Mouse (Mus musculus): ENCODE measurements around the gene Slc25a41. TPM values are rescaled to one million over a fixed set of nuclear protein-coding genes. Genes with fewer than 3 reads are reported as not detected.
A peak's percentile ranks its signal among the peaks of the same experiment; 100 is the strongest.
"Not testable (repeated sequence)": the region's sequence is repeated elsewhere in the genome, so short reads cannot be mapped to it uniquely, and the experiment has no call there.

The Slc25a41 gene
- not detected for total RNA-seq (2021)

DNA sequence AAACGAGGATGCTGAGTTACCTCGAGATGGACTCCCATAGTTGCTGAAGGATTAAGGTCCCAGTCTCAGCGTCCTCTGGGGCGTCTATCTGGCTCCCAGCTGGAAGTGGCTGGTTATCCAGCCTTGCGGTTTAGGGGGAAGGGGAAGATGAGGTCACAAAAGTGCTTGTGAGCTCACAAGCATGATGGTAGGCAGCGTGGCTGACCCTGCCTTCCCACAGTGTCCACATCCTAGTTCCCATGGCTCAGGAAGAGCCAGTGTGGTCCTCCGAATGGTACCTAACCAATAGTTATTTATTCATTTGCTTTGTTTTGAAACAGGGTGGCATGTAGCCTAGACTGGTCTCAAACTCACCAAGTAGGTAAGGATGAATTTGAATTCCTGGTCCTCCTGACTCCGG, at the start of gene Slc25a41:
TSS of gene Slc25a41 (minus strand) at position 101 of the 400 bp plus-strand sequence.
- DNase-seq, result no peak

DNA sequence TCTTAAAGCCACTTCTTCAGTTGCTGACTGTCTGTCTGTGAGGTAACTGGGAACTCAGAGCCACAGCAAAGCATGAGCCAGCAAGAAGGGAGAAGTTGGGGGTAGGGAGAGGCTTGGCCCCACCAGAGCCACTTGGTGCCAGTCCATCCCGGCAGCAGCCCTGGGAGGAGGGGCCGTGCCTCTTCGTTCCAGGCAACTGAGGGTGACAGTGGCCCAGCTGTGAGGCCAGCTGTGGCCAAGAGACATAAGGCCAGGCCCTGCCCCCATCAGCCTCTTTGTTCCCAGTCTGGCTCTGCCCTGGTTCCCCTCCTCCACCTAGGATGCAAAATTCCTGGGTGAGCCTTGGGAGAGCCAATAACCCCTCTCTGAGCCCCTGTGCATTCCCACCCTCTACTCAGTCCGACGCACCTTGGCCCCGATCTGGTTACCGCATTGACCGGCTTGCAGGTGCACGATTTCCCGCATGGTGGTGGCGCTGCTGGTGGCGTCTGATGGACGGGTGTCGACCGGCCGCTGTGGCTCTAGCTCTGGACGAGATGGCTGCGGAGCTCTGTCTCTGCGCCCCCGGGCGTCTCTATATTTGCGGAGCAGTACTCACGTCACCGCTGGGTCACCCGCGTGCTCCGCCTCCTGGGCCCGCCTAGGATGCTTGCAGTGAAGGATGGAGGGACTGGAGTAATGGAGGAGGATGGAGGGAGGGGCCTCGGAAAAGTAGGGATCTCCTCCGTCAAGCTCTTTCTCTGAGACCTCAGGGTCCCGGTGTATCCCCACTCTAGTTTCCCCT, 45.8 kb upstream of the Slc25a41 start, which contains the start of gene Tubb4a:
TSS of gene Tubb4a (minus strand) at position 734 of the 784 bp plus-strand sequence.
- peak; percentile 84 to 86 for DNase-seq

DNA sequence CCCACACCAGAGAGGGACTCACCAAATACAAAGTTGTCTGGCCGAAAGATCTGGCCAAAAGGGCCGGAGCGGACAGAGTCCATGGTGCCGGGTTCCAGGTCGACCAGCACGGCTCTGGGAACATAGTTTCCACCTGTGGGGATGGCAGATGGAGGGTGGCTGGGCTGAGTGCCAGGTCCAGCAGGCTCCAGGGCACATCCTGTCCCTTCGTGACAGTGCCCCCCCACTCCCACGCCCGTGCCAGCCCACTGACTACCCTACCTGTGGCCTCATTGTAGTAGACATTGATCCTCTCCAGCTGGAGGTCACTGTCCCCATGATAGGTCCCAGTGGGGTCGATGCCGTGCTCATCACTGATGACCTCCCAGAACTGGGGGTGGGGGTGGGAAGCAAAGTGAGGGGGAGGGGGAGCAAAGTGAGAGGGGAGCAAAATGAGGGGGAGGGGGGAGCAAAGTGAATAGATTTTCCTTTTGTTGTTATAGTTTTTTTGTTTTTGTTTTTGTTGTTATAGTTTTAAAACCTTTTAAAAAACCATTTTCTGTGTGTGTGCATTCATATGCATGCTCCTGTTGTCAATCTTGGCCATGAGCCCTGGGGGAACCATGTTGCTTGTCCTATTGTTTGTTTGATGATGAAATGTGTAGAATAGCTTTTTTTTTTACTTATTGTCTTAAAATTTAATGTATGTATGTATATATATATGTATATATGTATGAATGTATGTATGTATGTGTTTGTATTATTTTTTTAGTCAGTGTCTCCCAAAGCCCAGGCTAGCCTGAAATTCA, 44.7 kb upstream of the Slc25a41 start:
- DNase-seq, result no peak

- no peak for DNase-seq
These were observed 41.0 kb upstream of the Slc25a41 start for GRCm38 (mm10) chr17:57082481-57082880.

- DNase-seq, result no peak
These were observed 39.9 kb upstream of the Slc25a41 start for GRCm38 (mm10) chr17:57081234-57081842.

- no peak for DNase-seq
These were observed 38.5 kb upstream of the Slc25a41 start for GRCm38 (mm10) chr17:57079919-57080318.

DNA sequence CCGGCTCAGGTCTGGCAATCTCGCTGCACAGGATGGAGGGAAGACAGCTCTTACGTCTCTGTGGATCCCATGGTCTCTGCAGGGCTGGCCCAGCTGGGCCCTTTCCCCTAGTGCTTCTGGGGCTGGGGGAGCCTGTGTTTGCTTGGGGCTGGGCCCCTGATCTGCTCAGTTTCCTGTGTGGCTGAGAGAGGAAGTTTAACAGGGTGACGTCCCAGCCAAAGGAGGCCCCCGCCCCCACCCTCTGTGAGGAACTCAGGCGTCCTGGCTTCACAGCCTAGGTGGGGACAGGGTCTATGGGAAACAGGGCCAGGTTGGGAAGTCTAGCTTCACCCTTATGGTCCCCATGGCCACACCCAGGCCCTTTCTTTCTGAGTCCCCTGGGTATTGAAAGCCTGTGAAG, 36.9 kb upstream of the Slc25a41 start, which contains the start of gene Dennd1c:
TSS of gene Dennd1c (minus strand) at position 179 of the 400 bp plus-strand sequence.
- no peak for DNase-seq

- DNase-seq, result no peak
These were observed 35.5 kb upstream of the Slc25a41 start for GRCm38 (mm10) chr17:57076916-57077315.

- no peak for DNase-seq
These were observed 29.2 kb upstream of the Slc25a41 start for GRCm38 (mm10) chr17:57070699-57071098.

DNA sequence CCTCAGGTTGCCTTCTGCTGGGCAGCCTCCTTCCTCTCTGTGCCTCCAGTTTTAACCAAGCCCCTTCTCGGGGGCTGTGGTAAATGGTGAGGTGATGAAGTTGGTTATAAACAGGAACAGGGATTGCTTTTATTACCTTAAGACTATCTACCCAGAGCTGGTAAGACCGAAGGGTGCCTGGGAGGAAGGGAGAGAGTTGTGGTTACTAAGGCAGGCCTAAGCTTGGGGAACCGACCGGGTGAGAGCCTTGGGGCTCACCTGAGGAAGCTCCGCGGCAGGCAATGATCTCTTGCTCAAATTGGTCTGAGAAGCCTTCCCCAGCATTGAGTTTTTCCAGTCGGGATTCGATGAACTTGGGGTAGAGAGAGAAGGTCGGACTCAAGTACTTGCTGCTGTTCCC, 28.8 kb upstream of the Slc25a41 start:
- DNase-seq, result no peak

GRCm38 (mm10) chr17:57066908-57067307, 25.5 kb upstream of the Slc25a41 start:
- DNase-seq, result no peak

DNA sequence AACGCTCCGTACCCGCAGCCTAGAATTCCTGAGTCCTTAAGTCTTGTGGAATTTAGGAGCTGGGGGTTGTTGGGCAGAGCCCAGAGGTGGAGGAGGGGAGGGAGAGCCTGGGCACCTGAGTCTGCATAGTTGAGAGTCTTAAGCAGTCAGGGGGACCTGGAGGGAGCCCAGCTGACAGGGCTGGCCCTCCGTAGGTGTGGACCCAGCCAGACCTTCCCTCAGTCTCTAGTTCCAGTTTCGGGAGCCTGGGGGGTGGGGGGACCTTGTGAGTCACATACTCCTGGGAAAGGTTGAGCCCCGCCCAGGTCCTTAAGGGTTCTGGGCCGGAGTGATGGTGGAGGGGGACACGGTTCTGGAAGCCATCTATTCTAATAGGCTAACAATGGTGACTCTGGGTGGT, 21.6 kb upstream of the Slc25a41 start:
- no peak for DNase-seq

DNA sequence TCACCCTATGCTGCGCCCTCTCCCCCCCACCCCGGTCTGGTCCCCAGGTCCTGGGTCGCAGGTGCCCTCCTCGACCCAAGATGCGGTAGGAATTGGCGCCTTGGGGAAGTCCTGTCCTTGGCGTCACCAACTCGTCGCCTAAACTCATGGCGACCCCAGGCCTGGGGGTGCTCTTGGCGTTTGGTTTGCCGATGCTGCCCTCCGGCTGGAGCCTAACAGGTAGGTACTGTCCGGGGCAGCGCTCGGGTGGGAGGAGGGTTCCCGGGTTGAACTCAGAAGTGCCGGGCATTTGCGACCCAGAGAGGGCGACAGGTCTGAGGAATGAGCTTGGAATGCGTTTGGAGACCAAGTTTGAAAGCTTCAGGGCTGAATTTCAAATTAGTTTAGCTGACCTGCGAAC, 21.1 kb upstream of the Slc25a41 start:
- no peak for DNase-seq

- DNase-seq, result no peak
These were observed 20.6 kb upstream of the Slc25a41 start for GRCm38 (mm10) chr17:57062011-57062521.

- DNase-seq, result no peak
These were observed 19.6 kb upstream of the Slc25a41 start for GRCm38 (mm10) chr17:57061069-57061468.

- peak; percentile 95 to 96 for DNase-seq
These were observed 18.9 kb upstream of the Slc25a41 start for GRCm38 (mm10) chr17:57060231-57060801.

GRCm38 (mm10) chr17:57059486-57059977, 18.1 kb upstream of the Slc25a41 start, which contains the start of gene Slc25a23:
Gene Slc25a23 (minus strand): TSS chr17:57059863.
- peak; percentile 73 to 77 for DNase-seq

DNA sequence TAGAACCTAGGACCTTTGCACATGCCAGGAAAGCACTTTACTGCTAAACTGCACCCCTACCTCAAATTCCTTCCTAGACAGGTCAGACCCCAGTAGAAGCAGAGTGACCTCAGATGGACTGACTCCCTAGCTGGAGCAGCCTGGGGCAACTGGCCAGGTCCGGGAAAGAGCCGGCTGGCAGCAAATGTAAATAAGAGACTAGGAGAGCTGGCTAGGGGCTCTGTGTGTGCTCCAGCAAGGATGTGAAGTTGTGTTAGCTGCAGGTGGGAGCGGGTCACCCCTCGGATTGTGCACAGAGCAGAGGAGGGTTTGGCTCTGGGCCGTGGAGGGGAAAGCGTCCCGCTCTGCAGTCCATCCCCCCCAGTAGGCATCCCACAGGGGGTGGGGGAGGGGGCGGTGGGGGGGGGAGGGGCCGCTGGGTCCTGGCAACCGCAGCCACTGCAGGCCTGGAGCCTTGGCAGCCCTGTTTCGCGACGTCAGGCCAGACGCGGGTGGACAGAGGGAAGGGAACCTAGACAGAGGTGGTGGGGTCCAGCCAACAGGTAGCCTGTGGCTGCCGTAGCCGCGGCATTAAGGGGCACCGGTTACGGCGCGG, 17.5 kb upstream of the Slc25a41 start, which contains the start of gene Crb3:
TSS of gene Crb3 (plus strand) at position 215 of the 595 bp plus-strand sequence.
- peak; percentile 25 to 31 for DNase-seq

- no peak for DNase-seq
These were observed 14.8 kb upstream of the Slc25a41 start for GRCm38 (mm10) chr17:57056246-57056645.

- DNase-seq, result not testable (repeated sequence)
These were observed 10.2 kb upstream of the Slc25a41 start for GRCm38 (mm10) chr17:57051679-57052078.

- DNase-seq, result no peak
These were observed 7.4 kb upstream of the Slc25a41 start for GRCm38 (mm10) chr17:57048816-57049215.

- DNase-seq, result no peak
These were observed 6.0 kb upstream of the Slc25a41 start for GRCm38 (mm10) chr17:57047406-57047805.
